Comparison of ENCODE assay signal across 9 mouse cellular contexts in the genomic region with DNA sequence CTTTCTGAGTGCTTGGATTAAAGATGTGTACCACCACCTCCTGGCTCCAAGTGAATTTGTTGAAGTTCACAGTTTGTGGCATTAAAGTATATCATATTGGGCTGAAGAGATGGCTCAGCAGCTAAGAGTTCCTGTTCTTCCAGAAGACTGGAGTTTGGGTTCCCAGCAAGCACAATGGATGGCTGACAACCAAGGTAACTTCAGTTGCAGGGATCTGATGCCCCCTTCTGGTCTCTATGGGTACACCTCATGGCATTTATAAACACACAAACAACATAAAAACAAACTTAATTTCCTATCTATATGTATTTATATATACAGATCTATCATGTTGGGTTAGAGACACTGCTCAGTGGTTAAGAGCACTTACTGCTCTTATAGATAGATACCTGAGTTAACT. TPM values are rescaled to one million over a fixed set of nuclear protein-coding genes. Genes with fewer than 3 reads are reported as not detected.
DNase-seq lines count a peak whose midpoint lies in the region; ATAC-seq and TF ChIP-seq lines count a peak whose summit lies in the region.
"Had no signal": no experiment of that assay in that cellular context is flagged by ENCODE, and none has a peak within 500 bp of the region (broad histone marks: within the 10 kb centered on the region; RNA-seq: fewer than 3 reads in every experiment).

No protein-coding gene starts in this region.

- DNase-seq in cerebellum, adult 2 months: no peak
- no peak for DNase-seq in cerebellum, postnatal 14 days
- DNase-seq in liver, embryonic 11.5 days (ENCODE audit: low spot score): no peak
- DNase-seq in MEL (ENCODE audit: low read depth, low spot score): peak; percentile 79
- no peak for DNase-seq in liver, embryonic 14.5 days (ENCODE audit: low read depth in 3 of 3, low spot score in 3 of 3)
- no peak for DNase-seq in left cerebral cortex, adult 9 months (ENCODE audit: low spot score in 2 of 2)
- no peak for DNase-seq in cerebellum, postnatal 10 days

- H3K4me2 ChIP-seq in liver, embryonic 11.5 days: peak overlapping the region; percentile 73; the same call in 1 of the 2 replicates
- no peak overlapping the region for H3K4me2 ChIP-seq in liver, embryonic 12.5 days
- H3K4me2 ChIP-seq in liver, embryonic 14.5 days (ENCODE audit: low read depth): no peak overlapping the region

- H3K4me3 ChIP-seq in cerebellum, adult 2 months (replicated peaks; ENCODE audit: insufficient read depth, low read depth, low read length): no peak overlapping the region
- H3K4me3 ChIP-seq in liver, embryonic 11.5 days (ENCODE audit: low read depth, low read length): no peak overlapping the region
- H3K4me3 ChIP-seq in liver, embryonic 12.5 days: no peak overlapping the region
- H3K4me3 ChIP-seq in MEL (ENCODE audit: control insufficient read depth in 1 of 2, insufficient read depth in 1 of 2, low read depth in 2 of 2, low read length in 2 of 2): no peak overlapping the region
- H3K4me3 ChIP-seq in liver, embryonic 14.5 days (ENCODE audit: insufficient read depth in 1 of 2, low read depth in 2 of 2, low read length in 2 of 2): no peak overlapping the region

- TF ChIP-seq RAD21 in MEL (IDR thresholded peaks at IDR 0.05; ENCODE audit: low read depth, low read length): peak; percentile 96

- no peak overlapping the region for H3K9ac ChIP-seq in liver, embryonic 11.5 days (ENCODE audit: low read depth, low read length)
- no peak overlapping the region for H3K9ac ChIP-seq in liver, embryonic 12.5 days
- no peak overlapping the region for H3K9ac ChIP-seq in MEL (ENCODE audit: control insufficient read depth, low read depth, low read length, poor library complexity, severe bottlenecking)
- no peak overlapping the region for H3K9ac ChIP-seq in liver, embryonic 14.5 days (replicated peaks)

- no peak overlapping the region for H3K27ac ChIP-seq in cerebellum, adult 2 months (ENCODE audit: insufficient read depth, low read length)
- no peak overlapping the region for H3K27ac ChIP-seq in liver, embryonic 11.5 days (ENCODE audit: low read depth, low read length)
- no peak overlapping the region for H3K27ac ChIP-seq in liver, embryonic 12.5 days
- H3K27ac ChIP-seq in MEL (ENCODE audit: control insufficient read depth, low read depth, low read length): no peak overlapping the region
- no peak overlapping the region for H3K27ac ChIP-seq in liver, embryonic 14.5 days
- H3K27ac ChIP-seq: hindbrain, embryonic 14.5 days had no signal

- peak; percentile 28; the same call in 1 of the 2 replicates for TF ChIP-seq CTCF in cerebellum, adult 2 months (IDR thresholded peaks at IDR 0.05; ENCODE audit: borderline replicate concordance, insufficient read depth, low read depth, low read length)
- peak; percentile 65 to 84 (median 72) for TF ChIP-seq CTCF in MEL (IDR thresholded peaks at IDR 0.05 in 2 of 3, conservative IDR thresholded peaks at IDR 0.05 in 1 of 3; ENCODE audit: control insufficient read depth in 1 of 3, insufficient read depth in 1 of 3, low read depth in 2 of 3, low read length in 3 of 3, poor library complexity in 1 of 3, severe bottlenecking in 1 of 3)
- TF ChIP-seq CTCF in liver, embryonic 14.5 days (IDR thresholded peaks at IDR 0.05; ENCODE audit: low read depth): peak; percentile 58

- H3K4me1 ChIP-seq in cerebellum, adult 2 months (ENCODE audit: control insufficient read depth, insufficient read depth, low read length): no peaks in the 10 kb centered on the region; the same call in 1 of the 2 replicates
- H3K4me1 ChIP-seq in liver, embryonic 11.5 days (replicated peaks; ENCODE audit: control insufficient read depth, insufficient read depth, low read length): peaks cover 8% of the 10 kb centered on the region
- H3K4me1 ChIP-seq in liver, embryonic 12.5 days: peaks cover 36% of the 10 kb centered on the region
- H3K4me1 ChIP-seq in MEL (ENCODE audit: control insufficient read depth in 1 of 2, insufficient read depth in 2 of 2, low read length in 2 of 2): peaks cover 0 to 7% of the 10 kb centered on the region in 2 experiments; a peak in 3 of 4 replicates
- H3K4me1 ChIP-seq in liver, embryonic 14.5 days (replicated peaks; ENCODE audit: control insufficient read depth in 2 of 2, insufficient read depth in 2 of 2, low read length in 1 of 2): peaks cover 12 to 17% of the 10 kb centered on the region in 2 experiments

- H3K27me3 ChIP-seq in cerebellum, adult 2 months (ENCODE audit: control insufficient read depth, insufficient read depth, low read length): no peaks in the 10 kb centered on the region
- H3K27me3 ChIP-seq in liver, embryonic 11.5 days (replicated peaks; ENCODE audit: control insufficient read depth, insufficient read depth, low read length): no peaks in the 10 kb centered on the region
- H3K27me3 ChIP-seq in liver, embryonic 12.5 days (replicated peaks): no peaks in the 10 kb centered on the region
- no peaks in the 10 kb centered on the region; a peak in 1 of 4 replicates for H3K27me3 ChIP-seq in MEL (ENCODE audit: control insufficient read depth in 1 of 2, insufficient read depth in 2 of 2, low read length in 2 of 2)
- H3K27me3 ChIP-seq in liver, embryonic 14.5 days (ENCODE audit: control insufficient read depth, insufficient read depth, low read length): no peaks in the 10 kb centered on the region

- no peak for TF ChIP-seq EP300 in MEL (IDR thresholded peaks at IDR 0.05; ENCODE audit: low read depth in 1 of 2, low read length in 2 of 2)
- no peak for TF ChIP-seq EP300 in liver, embryonic 14.5 days (IDR thresholded peaks at IDR 0.05; ENCODE audit: low read depth)

- no peak for TF ChIP-seq POLR2A in cerebellum, adult 2 months (IDR thresholded peaks at IDR 0.05; ENCODE audit: borderline replicate concordance, insufficient read depth, low read length)
- TF ChIP-seq POLR2A in MEL (IDR thresholded peaks at IDR 0.05; ENCODE audit: control insufficient read depth in 1 of 2, insufficient read depth in 1 of 2, low read depth in 1 of 2, low read length in 2 of 2, poor library complexity in 1 of 2): no peak

- H3K36me3 ChIP-seq in liver, embryonic 11.5 days (ENCODE audit: control insufficient read depth, insufficient read depth, low read length): no peaks in the 10 kb centered on the region
- peaks cover 3% of the 10 kb centered on the region; the same call in 1 of the 2 replicates for H3K36me3 ChIP-seq in liver, embryonic 12.5 days
- H3K36me3 ChIP-seq in MEL (ENCODE audit: control insufficient read depth in 1 of 2, insufficient read depth in 2 of 2, low read length in 2 of 2): peaks cover 0 to 8% of the 10 kb centered on the region in 2 experiments; a peak in 2 of 4 replicates
- H3K36me3 ChIP-seq in liver, embryonic 14.5 days (replicated peaks; ENCODE audit: control insufficient read depth, insufficient read depth, low read depth): no peaks in the 10 kb centered on the region; the same call in 1 of the 2 replicates

- H3K9me3 ChIP-seq in liver, embryonic 11.5 days (ENCODE audit: control insufficient read depth, low read length): no peaks in the 10 kb centered on the region
- no peaks in the 10 kb centered on the region for H3K9me3 ChIP-seq in liver, embryonic 12.5 days (replicated peaks)
- H3K9me3 ChIP-seq in MEL (replicated peaks; ENCODE audit: insufficient read depth, low read length): no peaks in the 10 kb centered on the region
- no peaks in the 10 kb centered on the region for H3K9me3 ChIP-seq in liver, embryonic 14.5 days (ENCODE audit: control insufficient read depth, low read length)

- ATAC-seq in liver, embryonic 11.5 days (replicated peaks; ENCODE audit: low FRiP score): no peak
- ATAC-seq in liver, embryonic 12.5 days: no peak
- ATAC-seq in liver, embryonic 14.5 days (ENCODE audit: insufficient read depth): no peak

- peaks cover 21% of the 10 kb centered on the region for H3K79me2 ChIP-seq in MEL (ENCODE audit: control insufficient read depth, insufficient read depth, low read length, poor library complexity)

TF ChIP-seq in MEL, 35 proteins besides CTCF, POLR2A, EP300 and RAD21 (continues in another document):
- TF ChIP-seq BHLHE40 (IDR thresholded peaks at IDR 0.05; ENCODE audit: borderline replicate concordance, low read depth, low read length) (no peak), ELF1 (IDR thresholded peaks at IDR 0.05; ENCODE audit: low read depth, low read length) (no peak), SMC3 (IDR thresholded peaks at IDR 0.05; ENCODE audit: low read depth, low read length) (peak; percentile 95), ETS1 (IDR thresholded peaks at IDR 0.05; ENCODE audit: low read depth, low read length) (no peak), GABPA (IDR thresholded peaks at IDR 0.05; ENCODE audit: low read depth, low read length) (no peak), MYC (IDR thresholded peaks at IDR 0.05; ENCODE audit: low read depth, low read length) (peak; percentile 73; the same call in 1 of the 2 replicates), TBP (IDR thresholded peaks at IDR 0.05; ENCODE audit: low read depth, low read length) (no peak), POLR2AphosphoS2 (IDR thresholded peaks at IDR 0.05; ENCODE audit: low read length) (no peak), SIN3A (IDR thresholded peaks at IDR 0.05; ENCODE audit: low read length) (peak; percentile 67), NRF1 (IDR thresholded peaks at IDR 0.05; ENCODE audit: insufficient read depth, low read depth, low read length, poor library complexity, severe bottlenecking) (no peak), ZC3H11A (IDR thresholded peaks at IDR 0.05; ENCODE audit: low read depth, low read length) (peak; percentile 93), CHD2 (IDR thresholded peaks at IDR 0.05; ENCODE audit: low read length) (no peak)

RNA-seq across cellular contexts. Expression of a gene that starts 1.4 kb away (rescaled TPM):
- polyA plus RNA-seq in cerebellum, adult 2 months (2012; rRNA removed): 30.0 and 33.9 TPM in 2 replicates
- polyA plus RNA-seq in liver, embryonic 11.5 days (2014; fragmentation: Nextera tagmentation; extraction: Ambion mirVana): 17.3 and 21.5 TPM in 2 replicates
- 18.8 and 19.3 TPM in 2 replicates for polyA plus RNA-seq in liver, embryonic 12.5 days (2016; fragmentation: Nextera tagmentation; extraction: Ambion mirVana)
- total RNA-seq in MEL (2012; rRNA removed): 18.3 and 20.0 TPM in 2 replicates
- polyA plus RNA-seq in MEL (2012; ENCODE audit: insufficient read depth in 1 of 2, insufficient read length in 2 of 2, low read depth in 1 of 2, low replicate concordance in 2 of 2, missing spikeins in 1 of 2): 10 to 100 TPM in 1 of 2 experiments, not detected in 1; 16.4 TPM
- 4.5 and 5.4 TPM in 2 replicates for polyA plus RNA-seq in liver, embryonic 14.5 days (2012; rRNA removed)
- 7.0 and 8.6 TPM in 2 replicates for polyA plus RNA-seq in liver, embryonic 14.5 days (2014; fragmentation: Nextera tagmentation; extraction: Ambion mirVana)

RNA-seq across cellular contexts. Expression of a gene that starts 9.0 kb away (rescaled TPM):
- polyA plus RNA-seq in cerebellum, adult 2 months (2012; rRNA removed): 310 and 320 TPM in 2 replicates
- polyA plus RNA-seq in liver, embryonic 11.5 days (2014; fragmentation: Nextera tagmentation; extraction: Ambion mirVana): 19.3 and 20.6 TPM in 2 replicates
- polyA plus RNA-seq in liver, embryonic 12.5 days (2016; fragmentation: Nextera tagmentation; extraction: Ambion mirVana): 11.1 and 11.4 TPM in 2 replicates
- 3.4 and 4.7 TPM in 2 replicates for total RNA-seq in MEL (2012; rRNA removed)
- 10 to 100 TPM in 1 of 2 experiments, not detected in 1; 17.5 TPM for polyA plus RNA-seq in MEL (2012; ENCODE audit: insufficient read depth in 1 of 2, insufficient read length in 2 of 2, low read depth in 1 of 2, low replicate concordance in 2 of 2, missing spikeins in 1 of 2)
- polyA plus RNA-seq in liver, embryonic 14.5 days (2012; rRNA removed): 4.8 and 6.4 TPM in 2 replicates
- polyA plus RNA-seq in liver, embryonic 14.5 days (2014; fragmentation: Nextera tagmentation; extraction: Ambion mirVana): 3.9 and 4.3 TPM in 2 replicates
